Mouse (Mus musculus) mesoderm, embryonic 11.5 days (tissue): ENCODE results near the gene Mog.
"Not testable (repeated sequence)": the region's sequence is repeated elsewhere in the genome, so short reads cannot be mapped to it uniquely, and the experiment has no call there.

ENCODE experiments used
- DNase-seq: peaks from one replicate; pipeline ENCODE4 v3.0.0-alpha.2; 2012; ENCODE audit warnings: low read depth, low spot score

The Mog gene

DNA sequence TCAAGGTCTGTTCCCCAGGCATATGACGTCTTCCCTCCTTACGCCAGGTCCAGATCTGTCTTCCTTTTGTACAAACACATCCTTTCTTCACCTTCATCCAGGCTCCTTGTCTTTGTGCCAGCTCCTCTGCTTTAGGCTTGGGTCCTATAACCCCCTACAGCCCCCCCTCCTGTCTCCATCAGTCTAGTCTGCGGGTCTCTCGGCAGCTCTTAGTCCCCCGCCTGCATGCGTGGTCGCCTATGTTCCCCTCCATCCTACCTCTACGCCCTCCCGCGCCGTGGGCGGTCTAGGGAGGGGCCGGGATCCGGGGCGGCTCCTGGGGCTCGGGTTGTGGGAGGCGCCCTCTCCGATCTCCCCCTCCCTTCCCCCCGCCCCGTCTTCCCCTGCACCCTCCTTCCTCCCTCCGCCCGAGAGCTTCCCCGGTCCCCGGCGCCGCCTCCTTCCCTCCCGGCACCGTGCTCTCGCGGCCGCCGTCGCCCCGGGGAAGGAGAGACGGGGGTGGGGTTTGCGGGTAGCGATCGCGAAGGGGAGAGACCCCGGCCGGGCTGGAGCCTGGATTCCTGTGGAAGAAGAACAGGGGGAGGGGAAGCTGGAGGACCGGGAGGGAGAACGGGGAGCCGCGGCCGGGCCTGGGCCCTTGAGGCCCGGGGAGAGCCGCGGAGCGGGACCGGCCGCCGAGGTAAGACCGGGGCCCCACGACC lies 22.6 kb upstream of the Mog start, which contains the start of gene Gabbr1:
Gabbr1 (plus strand) TSS at position 356 of the 701 bp plus-strand sequence.
- peak; percentile 87 for DNase-seq

DNA sequence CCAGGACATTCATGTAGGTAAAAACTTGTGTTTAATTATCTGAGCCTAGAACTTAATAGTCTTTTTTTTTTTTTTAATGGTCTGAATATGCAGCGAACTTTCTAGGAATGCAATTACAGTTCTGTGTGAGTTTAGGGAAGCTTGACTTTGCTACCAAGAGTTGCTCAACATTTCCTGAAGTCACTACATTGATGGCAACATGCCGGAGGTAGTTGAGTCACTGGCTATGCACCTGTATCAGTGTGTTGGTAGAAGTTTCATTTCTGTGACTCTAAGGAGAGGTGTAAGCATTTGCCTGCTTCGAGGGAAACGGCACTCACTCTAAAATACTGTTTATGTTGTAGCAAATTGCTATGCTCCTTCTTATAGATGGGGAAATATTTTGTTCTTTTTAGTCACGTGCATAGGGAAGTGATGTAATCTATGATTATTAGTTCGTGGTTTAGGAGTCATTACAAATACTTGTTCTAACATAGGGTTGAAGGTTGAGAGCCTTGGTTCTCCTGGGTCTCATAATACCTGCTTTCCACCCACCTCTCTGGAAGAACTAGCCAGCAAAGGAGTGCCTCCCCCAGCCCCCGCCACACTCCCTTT lies 21.6 kb upstream of the Mog start:
- no peak for DNase-seq

- DNase-seq: no peak
These were observed 16.1 kb upstream of the Mog start for GRCm38 (mm10) chr17:37039127-37039894.

GRCm38 (mm10) chr17:37029162-37029561 lies 6.0 kb upstream of the Mog start:
- no peak for DNase-seq

DNA sequence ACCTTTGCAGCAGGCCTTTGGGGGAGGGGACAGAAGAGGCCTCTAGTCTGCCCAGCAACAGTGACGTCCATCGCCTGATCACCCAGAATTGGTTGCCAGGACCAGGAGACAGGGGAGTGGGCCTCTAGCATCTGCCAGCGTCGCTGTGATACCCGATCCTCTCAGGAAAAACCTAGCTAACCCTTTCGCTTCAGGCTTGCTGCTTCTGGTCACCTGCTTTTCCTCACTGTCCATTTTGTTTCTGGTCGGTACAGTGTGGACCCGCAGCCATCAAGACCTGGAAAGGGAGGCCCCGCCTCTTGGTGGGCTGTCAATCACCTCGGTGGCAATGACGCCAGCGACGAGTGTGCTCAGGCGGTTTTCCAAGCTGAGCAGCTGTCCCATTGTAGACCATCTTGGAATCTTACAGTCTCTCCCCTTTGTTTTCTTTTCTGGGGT lies 5.5 kb upstream of the Mog start:
- DNase-seq: peak; percentile 98

GRCm38 (mm10) chr17:37028212-37028611 lies 5.0 kb upstream of the Mog start:
- DNase-seq: no peak

DNA sequence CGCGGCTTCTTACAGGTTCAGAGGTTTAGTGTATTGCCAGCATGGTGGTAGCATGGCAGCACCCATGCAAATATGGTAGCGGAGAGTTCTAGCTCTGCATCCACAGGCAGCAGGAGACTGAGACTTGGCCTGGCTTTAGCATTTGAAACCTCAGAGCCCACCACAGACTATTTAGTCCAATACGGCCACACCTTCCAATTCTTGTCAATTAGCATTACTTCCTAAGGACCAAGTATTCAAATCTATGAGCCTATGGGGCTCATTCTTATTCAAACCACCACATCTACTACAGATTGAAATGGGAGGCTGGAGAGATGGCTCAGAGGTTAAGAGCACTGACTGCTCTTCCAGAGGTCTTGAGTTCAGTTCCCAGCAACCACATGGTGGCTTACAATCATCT lies 4.3 kb upstream of the Mog start:
- DNase-seq: no peak

GRCm38 (mm10) chr17:37026425-37026824 lies 3.2 kb upstream of the Mog start:
- no peak for DNase-seq

DNA sequence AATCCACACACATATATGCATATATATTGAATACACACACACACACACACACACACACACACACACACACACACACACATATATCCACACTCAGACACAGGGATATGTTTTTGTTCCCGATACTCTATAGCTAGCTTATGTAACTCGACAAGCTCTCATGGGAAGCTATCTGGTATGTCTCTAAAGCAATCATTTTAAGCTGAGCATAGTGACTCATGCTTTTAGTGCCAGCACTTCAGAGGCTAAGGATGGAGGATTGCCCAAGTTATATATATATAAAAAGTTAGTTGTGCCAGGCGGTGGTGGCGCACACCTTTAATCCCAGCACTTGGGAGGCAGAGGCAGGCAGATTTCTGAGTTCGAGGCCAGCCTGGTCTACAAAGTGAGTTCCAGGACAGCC lies 4.0 kb downstream of the Mog start:
- DNase-seq: not testable (repeated sequence)

- no peak for DNase-seq
These were observed 4.9 kb downstream of the Mog start for GRCm38 (mm10) chr17:37018328-37018727.

GRCm38 (mm10) chr17:37016333-37016732 lies 6.9 kb downstream of the Mog start:
- DNase-seq: no peak

DNA sequence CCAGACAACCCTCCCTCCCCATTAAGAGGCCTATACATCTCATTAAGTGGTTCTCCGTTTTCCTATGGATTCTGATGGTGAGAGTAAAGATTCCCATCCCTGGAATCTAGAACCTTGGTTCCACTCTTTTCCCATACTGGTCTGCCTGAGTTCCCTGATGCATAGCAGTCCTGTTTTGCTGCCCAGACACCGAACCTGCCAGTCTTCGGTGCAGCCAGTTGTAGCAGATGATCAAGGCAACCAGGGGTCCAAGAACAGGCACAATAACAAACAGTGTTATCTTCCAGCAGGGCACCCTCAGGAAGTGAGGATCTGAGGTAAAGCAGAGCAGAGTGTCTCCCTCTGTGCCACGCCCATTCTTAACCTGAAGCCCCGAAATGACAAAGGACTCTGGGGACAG lies 11.1 kb downstream of the Mog start:
- no peak for DNase-seq

- DNase-seq: no peak
These were observed 11.5 kb downstream of the Mog start for GRCm38 (mm10) chr17:37011719-37012118.

- no peak for DNase-seq
These were observed 13.6 kb downstream of the Mog start for GRCm38 (mm10) chr17:37009460-37010042.

GRCm38 (mm10) chr17:37008161-37008560 lies 15.0 kb downstream of the Mog start:
- no peak for DNase-seq

- DNase-seq: no peak
These were observed 19.8 kb downstream of the Mog start for GRCm38 (mm10) chr17:37003366-37003765.

GRCm38 (mm10) chr17:37002364-37003330 lies 20.6 kb downstream of the Mog start:
- peak; percentile 91 for DNase-seq

DNA sequence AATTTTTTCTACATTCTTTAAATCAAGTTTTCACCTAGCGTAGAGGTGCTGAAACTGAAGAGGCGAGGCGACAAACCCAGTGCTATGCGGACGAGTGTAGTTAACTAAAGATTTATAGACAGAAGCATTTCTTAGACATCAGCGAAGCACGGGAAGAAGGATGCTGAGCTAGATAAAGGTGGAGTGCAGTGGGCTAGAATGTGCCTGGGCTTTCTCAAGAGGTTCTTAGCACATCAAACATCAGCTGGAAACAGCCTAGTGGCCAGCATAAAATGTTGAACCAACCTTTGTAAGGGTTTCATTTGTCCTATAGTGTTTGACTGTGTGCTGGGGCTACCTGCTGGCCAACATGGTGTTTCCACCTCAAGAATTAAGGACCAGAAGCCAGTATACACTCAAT lies 22.3 kb downstream of the Mog start, which contains the start of gene Zfp57:
Zfp57 (plus strand) TSS at position 301 of the 400 bp plus-strand sequence.
- DNase-seq: no peak

GRCm38 (mm10) chr17:36998477-36998876 lies 24.7 kb downstream of the Mog start:
- no peak for DNase-seq

- peak; percentile 83 for DNase-seq
These were observed 26.0 kb downstream of the Mog start for GRCm38 (mm10) chr17:36997033-36997735.
